9 mouse cellular contexts compared by ENCODE assay signal in genomic region chr11:98940776-98941175, GRCm38 (mm10). TPM values are rescaled to one million over a fixed set of nuclear protein-coding genes. Genes with fewer than 3 reads are reported as not detected.
A peak's percentile ranks its signal among the peaks of the same experiment; 100 is the strongest.
DNase-seq lines count a peak whose midpoint lies in the region; ATAC-seq and TF ChIP-seq lines count a peak whose summit lies in the region.
"Had no signal": no experiment of that assay in that cellular context is flagged by ENCODE, and none has a peak within 500 bp of the region (broad histone marks: within the 10 kb centered on the region; RNA-seq: fewer than 3 reads in every experiment).

No protein-coding gene starts in this region.

- TF ChIP-seq POLR2A in heart, adult 2 months (IDR thresholded peaks at IDR 0.05; ENCODE audit: insufficient read depth, low read depth, low read length), result no peak
- no peak for TF ChIP-seq POLR2A in limb, embryonic 14.5 days (IDR thresholded peaks at IDR 0.05; ENCODE audit: borderline replicate concordance, extremely low read depth, insufficient read depth, insufficient read length)
- no peak for TF ChIP-seq POLR2A in small intestine, adult 2 months (IDR thresholded peaks at IDR 0.05; ENCODE audit: low read depth, low read length)

- H3K4me1 ChIP-seq in heart, adult 2 months (ENCODE audit: control insufficient read depth, insufficient read depth, low read length), result peaks cover 47% of the 10 kb centered on the region
- H3K4me1 ChIP-seq in ES-E14 (ENCODE audit: control insufficient read depth in 2 of 2, insufficient read depth in 2 of 2, low read length in 2 of 2, poor library complexity in 1 of 2), result peaks cover 11 to 51% of the 10 kb centered on the region in 2 experiments
- peaks cover 73% of the 10 kb centered on the region for H3K4me1 ChIP-seq in forebrain, embryonic 14.5 days (ENCODE audit: control insufficient read depth, insufficient read depth, low read length)
- H3K4me1 ChIP-seq in limb, embryonic 14.5 days (ENCODE audit: control insufficient read depth, insufficient read depth, low read length), result peaks cover 86% of the 10 kb centered on the region
- H3K4me1 ChIP-seq in small intestine, adult 2 months (ENCODE audit: control insufficient read depth, insufficient read depth, insufficient read length, low read length), result peaks cover 59% of the 10 kb centered on the region

- in situ Hi-C loops in ES-E14 (cut with MboI; ENCODE audit: low sequenced_read_pairs in 2 of 2, unreplicated experiment in 2 of 2), result no loop called here

- peak overlapping the region; percentile 37 for H3K9ac ChIP-seq in heart, adult 2 months (ENCODE audit: low read depth, low read length)
- H3K9ac ChIP-seq in ES-E14 (ENCODE audit: insufficient read depth, low read depth, low read length, poor library complexity, severe bottlenecking), result no peak overlapping the region
- peak overlapping the region; percentile 66; the same call in 1 of the 2 replicates for H3K9ac ChIP-seq in forebrain, embryonic 14.5 days (ENCODE audit: low read length)
- peak overlapping the region; percentile 34; the same call in 1 of the 2 replicates for H3K9ac ChIP-seq in limb, embryonic 14.5 days (ENCODE audit: low read depth, low read length, severe bottlenecking)

- no peak for ATAC-seq in forebrain, embryonic 14.5 days
- no peak for ATAC-seq in limb, embryonic 14.5 days (ENCODE audit: low FRiP score, low read depth)
- ATAC-seq: Patski had no signal

- intact Hi-C loops in heart, adult 2 months (cut with DNase I), result no loop called here
- intact Hi-C loops in heart, postnatal 25 days (cut with DNase I), result no loop called here
- intact Hi-C loops in left cerebral cortex, postnatal 10 days (cut with DNase I), result no loop called here

- 24% methylated on average over 3 of the region's 3 CpGs for WGBS in heart, adult 2 months
- WGBS in forebrain, embryonic 14.5 days, result 33% methylated on average over 3 of the region's 3 CpGs
- WGBS in limb, embryonic 14.5 days, result 24% methylated on average over 3 of the region's 3 CpGs
- WGBS in small intestine, adult 2 months, result 45% methylated on average over 3 of the region's 3 CpGs

- no peak overlapping the region; the same call in 1 of the 2 replicates for H3K4me3 ChIP-seq in heart, adult 2 months
- peak overlapping the region; percentile 60 to 64; a peak in 3 of 4 replicates for H3K4me3 ChIP-seq in ES-E14 (ENCODE audit: insufficient read depth in 1 of 2, low read depth in 1 of 2, low read length in 2 of 2, poor library complexity in 1 of 2, severe bottlenecking in 1 of 2)
- peak overlapping the region; percentile 43; the same call in 1 of the 2 replicates for H3K4me3 ChIP-seq in forebrain, embryonic 14.5 days (ENCODE audit: low read depth, low read length)
- peak overlapping the region; percentile 75 for H3K4me3 ChIP-seq in limb, embryonic 14.5 days (replicated peaks; ENCODE audit: low read length)
- peak overlapping the region; percentile 95 for H3K4me3 ChIP-seq in small intestine, adult 2 months (ENCODE audit: low read depth, low read length)

- H3K79me2 ChIP-seq in heart, adult 2 months (replicated peaks; ENCODE audit: control insufficient read depth, insufficient read depth, low read length), result peaks cover 1% of the 10 kb centered on the region; the same call in 1 of the 2 replicates

- H3K4me2 ChIP-seq in forebrain, embryonic 14.5 days (ENCODE audit: low read length), result peak overlapping the region; percentile 63
- peak overlapping the region; percentile 90 for H3K4me2 ChIP-seq in limb, embryonic 14.5 days (replicated peaks; ENCODE audit: low read depth, low read length, severe bottlenecking)

- no peak for TF ChIP-seq EP300 in heart, adult 2 months (IDR thresholded peaks at IDR 0.05; ENCODE audit: insufficient read depth, low read depth, low read length)

- no peaks in the 10 kb centered on the region for H3K27me3 ChIP-seq in heart, adult 2 months (ENCODE audit: control insufficient read depth, insufficient read depth, low read length)
- H3K27me3 ChIP-seq in forebrain, embryonic 14.5 days (replicated peaks; ENCODE audit: control insufficient read depth, insufficient read depth, low read length), result no peaks in the 10 kb centered on the region; the same call in 1 of the 2 replicates
- H3K27me3 ChIP-seq in limb, embryonic 14.5 days (ENCODE audit: control insufficient read depth, insufficient read depth, low read length), result no peaks in the 10 kb centered on the region
- H3K27me3 ChIP-seq in small intestine, adult 2 months (ENCODE audit: control insufficient read depth, insufficient read depth, low read length), result no peaks in the 10 kb centered on the region
- H3K27me3 ChIP-seq: Patski had no signal

- no peaks in the 10 kb centered on the region for H3K36me3 ChIP-seq in heart, adult 2 months (ENCODE audit: control insufficient read depth, insufficient read depth, low read length)
- no peaks in the 10 kb centered on the region for H3K36me3 ChIP-seq in ES-E14 (ENCODE audit: control insufficient read depth, insufficient read depth, low read length, poor library complexity, severe bottlenecking)
- H3K36me3 ChIP-seq in forebrain, embryonic 14.5 days (ENCODE audit: control insufficient read depth, insufficient read depth, low read length), result no peaks in the 10 kb centered on the region
- H3K36me3 ChIP-seq in limb, embryonic 14.5 days (ENCODE audit: control insufficient read depth, insufficient read depth, low read length), result no peaks in the 10 kb centered on the region
- H3K36me3 ChIP-seq in small intestine, adult 2 months (ENCODE audit: control insufficient read depth, insufficient read depth, low read length), result no peaks in the 10 kb centered on the region

- H3K27ac ChIP-seq in heart, adult 2 months, result peak overlapping the region; percentile 98
- 0 out of 2 replicates have a peak overlapping the region, but pooled peaks have one; percentile 9 for H3K27ac ChIP-seq in ES-E14 (ENCODE audit: insufficient read depth, low read depth, low read length, poor library complexity, severe bottlenecking)
- H3K27ac ChIP-seq in forebrain, embryonic 14.5 days (ENCODE audit: low read depth, low read length), result peak overlapping the region; percentile 78; the same call in 1 of the 2 replicates
- H3K27ac ChIP-seq in limb, embryonic 14.5 days (replicated peaks; ENCODE audit: low read depth, low read length), result peak overlapping the region; percentile 86
- peak overlapping the region; percentile 60 for H3K27ac ChIP-seq in small intestine, adult 2 months (ENCODE audit: insufficient read depth, low read depth, low read length)

- DNase-seq in heart, adult 2 months, result peak; percentile 24 to 44
- no peak for DNase-seq in heart, postnatal 25 days (ENCODE audit: low spot score)
- no peak for DNase-seq in ES-E14 (ENCODE audit: low read depth, low spot score)
- no peak for DNase-seq in forebrain, embryonic 14.5 days (ENCODE audit: low spot score)
- DNase-seq in limb, embryonic 14.5 days (ENCODE audit: low spot score), result no peak
- no peak for DNase-seq in left cerebral cortex, postnatal 10 days (ENCODE audit: extremely low spot score in 1 of 2, low spot score in 2 of 2)
- DNase-seq in right cerebral cortex, postnatal 4 days, result no peak

- TF ChIP-seq CTCF in heart, adult 2 months (IDR thresholded peaks at IDR 0.05), result no peak
- no peak for TF ChIP-seq CTCF in small intestine, adult 2 months (IDR thresholded peaks at IDR 0.05; ENCODE audit: extremely low read depth, insufficient read length, insufficient replicate concordance, low read depth, low read length)

- H3K9me3 ChIP-seq in ES-E14 (ENCODE audit: control insufficient read depth, insufficient read depth, low read depth, low read length), result no peaks in the 10 kb centered on the region
- no peaks in the 10 kb centered on the region for H3K9me3 ChIP-seq in forebrain, embryonic 14.5 days (replicated peaks; ENCODE audit: control insufficient read depth, low read length)
- H3K9me3 ChIP-seq in limb, embryonic 14.5 days (ENCODE audit: control insufficient read depth, low read length), result no peaks in the 10 kb centered on the region

TF ChIP-seq in ES-E14, 5 proteins besides CTCF, POLR2A, EP300 and RAD21:
- TF ChIP-seq HCFC1 (IDR thresholded peaks at IDR 0.05; ENCODE audit: borderline replicate concordance, insufficient read depth, low read length) (no peak), ZC3H11A (IDR thresholded peaks at IDR 0.05; ENCODE audit: borderline replicate concordance, low read depth, low read length) (no peak), CHD2 (IDR thresholded peaks at IDR 0.05; ENCODE audit: low read depth, low read length) (no peak), MAFK (IDR thresholded peaks at IDR 0.05; ENCODE audit: insufficient read depth, low read depth, low read length) (no peak), ZNF384 (IDR thresholded peaks at IDR 0.05; ENCODE audit: low read depth, low read length) (no peak)

RNA-seq across cellular contexts. Expression of gene Rara, which starts 13.2 kb away (rescaled TPM):
- 10 to 100 TPM; 10.1 to 12.8 TPM for total RNA-seq in heart, adult 2 months (2021)
- 7.1 and 10.9 TPM in 2 replicates for polyA plus RNA-seq in heart, adult 2 months (2012; rRNA removed)
- 10 to 100 TPM; 11.8 TPM for total RNA-seq in heart, postnatal 25 days (2021)
- 25.8 and 30.1 TPM in 2 replicates for total RNA-seq in ES-E14 (2012; rRNA removed)
- polyA plus RNA-seq in forebrain, embryonic 14.5 days (2014; fragmentation: Nextera tagmentation; extraction: Ambion mirVana), result 8.2 and 9.8 TPM in 2 replicates
- polyA plus RNA-seq in limb, embryonic 14.5 days (2012; rRNA removed), result 39.8 and 57.0 TPM in 2 replicates
- 52.4 and 58.3 TPM in 2 replicates for polyA plus RNA-seq in limb, embryonic 14.5 days (2014; fragmentation: Nextera tagmentation; extraction: Ambion mirVana)
- polyA plus RNA-seq in small intestine, adult 2 months (2012; rRNA removed), result 25.3 and 56.3 TPM in 2 replicates
- total RNA-seq in left cerebral cortex, postnatal 10 days (2021), result 10 to 100 TPM; 16.6 to 16.9 TPM

RNA-seq across cellular contexts. Expression of gene Cdc6, which starts 33.2 kb away (rescaled TPM):
- total RNA-seq in heart, adult 2 months (2021), result under 1 TPM; 0.13 to 0.32 TPM
- polyA plus RNA-seq in heart, adult 2 months (2012; rRNA removed), result 0.14 and 0.26 TPM in 2 replicates
- total RNA-seq in heart, postnatal 25 days (2021), result under 1 TPM; 0.28 to 0.52 TPM
- 32.7 and 51.3 TPM in 2 replicates for total RNA-seq in ES-E14 (2012; rRNA removed)
- polyA plus RNA-seq in forebrain, embryonic 14.5 days (2014; fragmentation: Nextera tagmentation; extraction: Ambion mirVana), result 14.1 and 16.4 TPM in 2 replicates
- polyA plus RNA-seq in limb, embryonic 14.5 days (2012; rRNA removed), result 13.1 and 15.6 TPM in 2 replicates
- polyA plus RNA-seq in limb, embryonic 14.5 days (2014; fragmentation: Nextera tagmentation; extraction: Ambion mirVana), result 25.2 and 25.8 TPM in 2 replicates
- polyA plus RNA-seq in small intestine, adult 2 months (2012; rRNA removed), result 0.37 and 0.65 TPM in 2 replicates
- total RNA-seq in left cerebral cortex, postnatal 10 days (2021), result under 1 TPM; 0.32 TPM

RNA-seq across cellular contexts. Expression of gene Gjd3, which starts 42.0 kb away (rescaled TPM):
- total RNA-seq in heart, adult 2 months (2021), result under 1 TPM; 0.27 to 0.31 TPM
- 0.94 and 1.6 TPM in 2 replicates for polyA plus RNA-seq in heart, adult 2 months (2012; rRNA removed)
- total RNA-seq in heart, postnatal 25 days (2021), result 1 to 10 TPM in 1 of 2 experiments, under 1 TPM in 1; 0.52 to 1.1 TPM
- 0.27 and 1.7 TPM in 2 replicates for total RNA-seq in ES-E14 (2012; rRNA removed)
- 0.27 and 0.28 TPM in 2 replicates for polyA plus RNA-seq in forebrain, embryonic 14.5 days (2014; fragmentation: Nextera tagmentation; extraction: Ambion mirVana)
- polyA plus RNA-seq in limb, embryonic 14.5 days (2012; rRNA removed), result 1.3 and 2.2 TPM in 2 replicates
- polyA plus RNA-seq in limb, embryonic 14.5 days (2014; fragmentation: Nextera tagmentation; extraction: Ambion mirVana), result 0.41 and 0.45 TPM in 2 replicates
- 3.6 and 5.8 TPM in 2 replicates for polyA plus RNA-seq in small intestine, adult 2 months (2012; rRNA removed)
- 1 to 10 TPM; 4.1 to 5.1 TPM for total RNA-seq in left cerebral cortex, postnatal 10 days (2021)

Comparison
In these comparisons a context has a peak if more than half of its experiments do, and no peak if none do; other contexts are left out.
1. DNase-seq: peak in heart, adult 2 months (2 of 2); none in heart, postnatal 25 days (single experiment), ES-E14 (single experiment), forebrain, embryonic 14.5 days (single experiment), limb, embryonic 14.5 days (single experiment), left cerebral cortex, postnatal 10 days (0 of 2) and right cerebral cortex, postnatal 4 days (single experiment).
2. H3K27ac ChIP-seq: peak in every context shown above with its lines; median percentile 98 in heart, adult 2 months; 86 in limb, embryonic 14.5 days; 78 in forebrain, embryonic 14.5 days; 60 in small intestine, adult 2 months; 9 in ES-E14.
3. RNA of gene Cdc6, which starts 33.2 kb away (total RNA-seq): 32.7 to 51.3 TPM in ES-E14; 0.28 to 0.52 TPM in heart, postnatal 25 days, 0.32 TPM in left cerebral cortex, postnatal 10 days and 0.13 to 0.32 TPM in heart, adult 2 months; every median in the first group is over 10 times any median in the second.